ENCODE assay signal across 8 mouse cellular contexts in the genomic region with DNA sequence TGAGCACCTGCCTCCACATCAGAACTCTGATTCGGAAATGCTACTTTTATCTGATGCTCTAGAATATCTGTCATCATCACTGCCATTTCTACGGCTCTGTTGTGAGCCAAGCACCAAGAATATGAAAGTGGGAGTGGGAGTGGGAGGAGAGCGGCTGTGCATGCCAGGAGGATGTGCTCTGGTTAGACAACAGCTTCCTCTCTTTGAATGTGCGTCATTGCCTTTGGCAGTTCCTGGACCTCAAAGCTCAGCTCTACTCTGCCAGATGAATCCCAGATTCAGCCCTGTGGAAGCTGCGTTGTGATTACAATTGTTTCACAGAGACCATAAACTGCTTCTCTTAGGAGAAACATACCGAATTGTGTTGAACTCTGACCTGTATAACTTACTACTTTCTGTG.
DNase-seq lines count a peak whose midpoint lies in the region; ATAC-seq and TF ChIP-seq lines count a peak whose summit lies in the region.

No protein-coding gene starts in this region.

- ATAC-seq in hindbrain, postnatal 0 days, result peak; percentile 27; the same call in 1 of the 2 replicates
- no peak for ATAC-seq in hindbrain, embryonic 12.5 days (ENCODE audit: low FRiP score)
- no peak for ATAC-seq in limb, embryonic 14.5 days (ENCODE audit: low FRiP score, low read depth)
- no peak for ATAC-seq in cerebellum, adult (ENCODE audit: insufficient number of reproducible peaks, low FRiP score, low TSS enrichment)

- no peak for DNase-seq in hindbrain, postnatal 0 days (ENCODE audit: low spot score)
- DNase-seq in kidney, adult 8-10 months, result peak; percentile 14 to 15
- DNase-seq in limb, embryonic 14.5 days (ENCODE audit: low spot score), result peak; percentile 42
- DNase-seq in spleen, postnatal 14 days (ENCODE audit: low spot score in 2 of 2), result no peak
- DNase-seq in cerebellum, adult 11-12 months, result no peak

- H3K9ac ChIP-seq in hindbrain, postnatal 0 days (replicated peaks; ENCODE audit: low read length), result no peak overlapping the region
- no peak overlapping the region for H3K9ac ChIP-seq in hindbrain, embryonic 12.5 days
- H3K9ac ChIP-seq in limb, embryonic 14.5 days (ENCODE audit: low read depth, low read length, severe bottlenecking), result no peak overlapping the region

- H3K4me1 ChIP-seq in hindbrain, postnatal 0 days (ENCODE audit: insufficient read depth, low read length), result no peaks in the 10 kb centered on the region
- H3K4me1 ChIP-seq in hindbrain, embryonic 12.5 days, result peaks cover 3% of the 10 kb centered on the region; the same call in 1 of the 2 replicates
- H3K4me1 ChIP-seq in brown adipose tissue, adult 24 weeks (ENCODE audit: control insufficient read depth, insufficient read depth, insufficient read length, low read length), result peaks cover 17% of the 10 kb centered on the region; the same call in 1 of the 2 replicates
- peaks cover 2% of the 10 kb centered on the region; the same call in 1 of the 2 replicates for H3K4me1 ChIP-seq in limb, embryonic 14.5 days (ENCODE audit: control insufficient read depth, insufficient read depth, low read length)

- H3K4me2 ChIP-seq in hindbrain, postnatal 0 days (ENCODE audit: low read depth, low read length), result no peak overlapping the region
- H3K4me2 ChIP-seq in hindbrain, embryonic 12.5 days (replicated peaks), result no peak overlapping the region
- no peak overlapping the region for H3K4me2 ChIP-seq in limb, embryonic 14.5 days (replicated peaks; ENCODE audit: low read depth, low read length, severe bottlenecking)

- TF ChIP-seq CTCF in hindbrain, postnatal 0 days (IDR thresholded peaks at IDR 0.05; ENCODE audit: low read depth), result no peak

- H3K27ac ChIP-seq in hindbrain, postnatal 0 days, result no peak overlapping the region
- H3K27ac ChIP-seq in hindbrain, embryonic 12.5 days, result no peak overlapping the region
- peak overlapping the region; percentile 80 for H3K27ac ChIP-seq in brown adipose tissue, adult 24 weeks (replicated peaks; ENCODE audit: low read depth, low read length)
- H3K27ac ChIP-seq in limb, embryonic 14.5 days (replicated peaks; ENCODE audit: low read depth, low read length), result no peak overlapping the region

- H3K4me3 ChIP-seq in hindbrain, postnatal 0 days (ENCODE audit: low read length), result no peak overlapping the region
- no peak overlapping the region for H3K4me3 ChIP-seq in hindbrain, embryonic 12.5 days
- no peak overlapping the region for H3K4me3 ChIP-seq in brown adipose tissue, adult 24 weeks (ENCODE audit: insufficient read depth, low read depth, low read length)
- no peak overlapping the region for H3K4me3 ChIP-seq in limb, embryonic 14.5 days (replicated peaks; ENCODE audit: low read length)

- no peak for TF ChIP-seq POLR2A in limb, embryonic 14.5 days (IDR thresholded peaks at IDR 0.05; ENCODE audit: borderline replicate concordance, extremely low read depth, insufficient read depth, insufficient read length)

- H3K27me3 ChIP-seq in hindbrain, postnatal 0 days (ENCODE audit: insufficient read depth, low read length), result no peaks in the 10 kb centered on the region
- no peaks in the 10 kb centered on the region for H3K27me3 ChIP-seq in hindbrain, embryonic 12.5 days
- H3K27me3 ChIP-seq in limb, embryonic 14.5 days (ENCODE audit: control insufficient read depth, insufficient read depth, low read length), result no peaks in the 10 kb centered on the region

- H3K36me3 ChIP-seq in hindbrain, postnatal 0 days (ENCODE audit: insufficient read depth, low read length), result no peaks in the 10 kb centered on the region
- H3K36me3 ChIP-seq in hindbrain, embryonic 12.5 days, result no peaks in the 10 kb centered on the region
- no peaks in the 10 kb centered on the region for H3K36me3 ChIP-seq in limb, embryonic 14.5 days (ENCODE audit: control insufficient read depth, insufficient read depth, low read length)

- no peaks in the 10 kb centered on the region for H3K9me3 ChIP-seq in hindbrain, postnatal 0 days (ENCODE audit: low read length)
- H3K9me3 ChIP-seq in hindbrain, embryonic 12.5 days (replicated peaks), result no peaks in the 10 kb centered on the region
- no peaks in the 10 kb centered on the region for H3K9me3 ChIP-seq in limb, embryonic 14.5 days (ENCODE audit: control insufficient read depth, low read length)

- WGBS in hindbrain, postnatal 0 days, result 64% methylated on average over 6 of the region's 6 CpGs
- 73% methylated on average over 6 of the region's 6 CpGs for WGBS in hindbrain, embryonic 12.5 days
- WGBS in limb, embryonic 14.5 days, result 50% methylated on average over 6 of the region's 6 CpGs

Comparison
In these comparisons a context has a peak if more than half of its experiments do, and no peak if none do; other contexts are left out.
1. DNase-seq: peak in kidney, adult 8-10 months (2 of 2) and limb, embryonic 14.5 days (single experiment); none in hindbrain, postnatal 0 days (single experiment), spleen, postnatal 14 days (0 of 2) and cerebellum, adult 11-12 months (single experiment).